Mouse (Mus musculus): ENCODE results near the gene Myo6.
A peak's percentile ranks its signal among the peaks of the same experiment; 100 is the strongest.

Gene Myo6

DNA sequence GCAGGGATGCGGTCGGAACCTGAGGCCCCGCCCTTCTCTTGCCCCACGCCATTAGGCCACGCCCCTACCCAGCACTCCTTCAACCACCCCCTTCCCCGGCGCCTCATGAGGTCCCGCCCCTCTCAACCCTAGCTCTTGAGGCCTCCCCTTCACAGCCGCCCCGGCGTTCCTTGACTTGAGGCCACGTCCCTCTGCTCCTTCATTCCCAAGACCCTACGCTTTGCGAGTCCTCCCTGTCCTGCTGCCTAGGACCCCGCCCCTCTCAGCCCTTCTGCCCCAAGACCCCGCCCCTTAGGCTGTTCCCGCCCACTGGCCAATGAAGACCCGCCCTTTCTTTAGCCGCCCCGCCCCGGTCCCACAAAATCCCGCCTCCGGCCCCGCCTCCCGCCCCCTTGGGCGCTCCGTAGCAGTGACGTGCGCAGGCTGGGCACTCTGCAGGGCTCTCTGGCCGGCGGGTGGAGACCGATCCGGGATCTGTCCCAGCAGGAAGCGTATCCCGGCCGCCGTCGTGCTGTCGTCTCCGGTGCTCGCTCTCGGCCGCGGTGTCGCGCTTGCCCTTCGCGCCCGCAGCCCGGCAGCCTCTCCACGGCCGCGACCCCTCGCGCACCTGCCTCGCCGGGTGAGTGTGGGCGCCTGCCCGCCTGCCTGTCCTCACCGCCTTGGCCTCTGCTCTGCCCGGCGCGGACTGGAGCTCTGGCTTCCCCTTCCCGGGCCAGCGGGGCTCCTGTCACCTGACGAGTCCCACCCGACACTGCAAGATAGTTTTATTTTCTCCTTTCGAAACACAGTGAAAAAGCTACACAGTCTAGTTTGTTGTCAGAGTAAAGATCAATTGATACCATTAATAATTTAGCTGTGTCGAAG, at the start of gene Myo6:
Gene Myo6, plus strand, starts transcription at position 421 of the 864 bp plus-strand sequence.
- DNase-seq (ENCODE audit: low spot score in 2 of 2): peak; percentile 91 to 94

DNA sequence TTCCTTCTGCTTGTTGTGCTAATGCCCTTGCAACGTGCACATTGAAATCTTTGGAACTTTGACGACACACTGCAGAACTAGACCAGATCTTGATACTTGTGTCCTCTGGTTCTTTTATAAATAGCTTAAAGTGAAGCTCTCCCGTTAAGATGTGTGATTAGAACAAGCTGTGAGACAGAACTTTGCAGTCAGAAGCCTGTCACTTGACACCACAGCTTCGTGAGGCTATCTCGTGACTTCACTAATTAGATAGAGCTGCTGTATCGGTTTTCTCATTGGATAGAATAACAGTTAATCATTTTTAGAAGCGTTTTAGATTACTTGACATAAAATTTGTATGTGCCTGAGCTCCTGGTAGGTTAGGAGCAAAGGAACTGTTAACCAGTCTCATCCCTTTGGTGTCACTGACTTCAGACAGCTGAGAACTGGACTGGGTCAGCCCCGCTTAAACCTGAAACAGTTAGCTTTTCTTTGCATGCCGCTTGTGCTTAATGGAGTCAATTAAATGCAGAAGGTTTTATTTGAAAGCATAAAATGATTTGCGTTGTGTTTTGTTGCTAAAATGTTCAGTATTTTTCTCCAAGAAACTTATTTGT, 18.7 kb upstream of the Myo6 start:
- DNase-seq (ENCODE audit: low spot score in 2 of 2): no peak

DNA sequence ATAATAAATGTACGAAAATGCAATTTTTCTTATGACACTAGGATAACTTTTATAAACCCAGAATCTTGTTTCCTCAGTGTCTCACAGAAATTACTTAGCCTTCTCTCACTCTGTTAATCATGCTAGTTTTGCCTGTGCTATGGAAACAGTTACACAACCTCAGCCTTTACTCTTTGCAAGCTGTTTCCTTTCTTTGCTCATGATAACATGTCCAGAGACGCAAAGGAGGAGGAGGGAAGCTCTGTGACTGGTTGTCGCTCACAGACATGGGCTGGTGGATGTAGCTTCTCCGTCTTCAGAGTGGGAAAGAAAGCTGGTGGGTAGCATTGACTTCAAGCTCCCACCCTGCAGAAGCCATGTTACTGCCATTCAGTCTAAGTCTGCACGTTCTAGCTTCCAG, 15.2 kb upstream of the Myo6 start:
- DNase-seq (ENCODE audit: low spot score in 2 of 2): no peak

DNA sequence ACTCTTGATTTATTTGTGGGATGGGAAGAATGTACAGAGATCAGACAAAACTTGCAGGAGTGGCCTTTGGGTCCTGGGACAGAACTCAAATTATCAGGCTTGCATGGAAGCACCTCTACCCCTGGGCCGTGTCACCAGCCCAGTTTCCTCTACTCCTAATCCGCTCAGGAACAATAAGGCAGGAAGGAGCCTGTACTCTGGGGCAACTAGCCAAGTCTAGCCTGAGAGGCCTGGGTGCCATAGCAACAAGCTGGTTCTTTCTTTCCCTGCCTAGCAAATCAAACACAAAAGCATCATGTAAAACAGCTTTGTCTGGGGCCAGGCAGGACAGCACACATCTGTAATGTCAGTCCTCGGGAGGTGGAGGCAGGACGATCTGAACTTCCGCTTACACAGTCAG, 9.6 kb upstream of the Myo6 start:
- no peak for DNase-seq (ENCODE audit: low spot score in 2 of 2)

DNA sequence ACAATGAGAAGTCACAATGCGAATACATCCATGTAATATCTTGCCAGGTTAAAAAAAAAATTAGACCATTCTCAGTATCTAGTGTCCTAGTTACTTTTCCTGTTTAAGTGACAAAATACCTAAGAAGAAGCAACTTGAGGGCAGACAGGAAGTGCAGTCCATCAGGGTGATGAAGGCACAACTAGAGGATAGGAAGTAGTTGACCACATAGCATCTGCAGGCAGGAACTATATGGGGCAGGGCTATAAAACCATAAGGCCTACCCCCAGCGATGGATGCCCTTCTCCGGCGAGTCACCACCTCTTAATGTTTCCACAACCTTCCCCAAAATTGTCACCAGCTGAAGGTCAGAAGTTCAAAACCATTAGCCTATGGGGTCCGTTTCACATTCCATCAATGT, 8.1 kb upstream of the Myo6 start:
- no peak for DNase-seq (ENCODE audit: low spot score in 2 of 2)

DNA sequence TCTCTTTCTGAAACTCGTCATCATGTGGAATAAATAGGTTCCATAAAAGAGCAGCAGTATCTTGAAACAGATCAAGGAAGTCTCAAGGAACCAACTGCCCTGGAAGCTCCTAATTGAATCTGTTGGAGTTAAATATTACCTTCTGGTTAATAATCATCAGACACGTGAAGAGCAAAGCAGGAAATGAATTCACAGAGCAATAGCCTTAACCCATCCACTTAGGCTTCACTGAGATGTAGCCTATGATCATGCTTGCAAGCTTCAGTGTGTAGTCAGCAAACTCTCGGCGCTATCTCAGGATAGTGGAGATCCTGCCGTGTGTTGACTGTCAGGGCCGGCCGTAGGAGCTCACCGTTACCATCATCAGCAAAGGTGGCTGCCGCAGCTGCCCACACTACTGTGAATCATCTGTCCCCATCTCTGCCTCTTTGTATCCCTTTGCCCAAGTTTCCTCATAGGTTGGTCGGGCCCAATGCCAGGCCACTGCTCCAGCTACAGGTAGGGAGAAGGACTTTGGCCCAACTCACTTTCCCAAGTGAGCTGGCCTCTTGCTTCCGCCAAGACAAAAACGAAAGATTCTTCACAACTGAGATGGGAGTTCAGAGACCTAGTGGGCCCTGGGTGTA, 6.9 kb upstream of the Myo6 start:
- DNase-seq (ENCODE audit: low spot score in 2 of 2): no peak

DNA sequence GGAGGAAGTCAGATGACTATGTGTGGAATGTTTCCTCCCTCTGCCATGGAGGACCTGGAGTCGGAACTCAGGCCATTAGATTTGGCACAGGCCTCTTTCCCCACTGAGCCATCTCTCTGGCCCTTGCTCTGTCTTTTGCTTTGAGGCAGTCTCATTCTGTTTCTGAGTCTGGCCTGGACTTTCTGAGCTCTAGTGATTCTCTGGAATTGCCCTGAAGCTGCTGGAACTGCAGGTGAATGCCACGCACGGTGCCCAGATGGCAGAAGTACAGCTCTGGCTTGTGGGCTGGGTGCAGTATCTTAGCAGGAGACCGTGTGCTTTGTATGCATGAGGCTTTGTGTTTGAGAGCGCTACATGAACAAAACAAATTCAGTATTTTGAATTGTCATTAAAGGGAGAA, 5.9 kb upstream of the Myo6 start:
- no peak for DNase-seq (ENCODE audit: low spot score in 2 of 2)

DNA sequence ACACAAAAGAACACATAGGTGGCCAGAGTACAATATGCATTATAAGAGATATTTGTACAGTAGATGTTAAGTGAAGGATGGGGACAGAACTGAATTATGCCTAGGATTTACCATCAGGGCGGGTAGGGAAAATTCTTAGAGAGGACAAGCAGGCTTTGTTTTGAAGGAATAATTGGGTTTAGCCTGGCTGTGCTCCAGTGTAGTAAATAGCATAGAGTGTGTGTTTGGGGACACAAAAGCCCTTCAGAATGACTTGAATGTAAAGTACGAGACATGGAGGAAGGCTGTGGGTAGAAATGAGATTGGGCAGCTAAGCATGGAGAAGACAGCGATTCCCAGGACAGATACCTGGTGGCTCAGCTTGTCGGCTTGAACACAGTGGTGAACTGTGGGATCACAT, 3.4 kb upstream of the Myo6 start:
- DNase-seq (ENCODE audit: low spot score in 2 of 2): no peak

DNA sequence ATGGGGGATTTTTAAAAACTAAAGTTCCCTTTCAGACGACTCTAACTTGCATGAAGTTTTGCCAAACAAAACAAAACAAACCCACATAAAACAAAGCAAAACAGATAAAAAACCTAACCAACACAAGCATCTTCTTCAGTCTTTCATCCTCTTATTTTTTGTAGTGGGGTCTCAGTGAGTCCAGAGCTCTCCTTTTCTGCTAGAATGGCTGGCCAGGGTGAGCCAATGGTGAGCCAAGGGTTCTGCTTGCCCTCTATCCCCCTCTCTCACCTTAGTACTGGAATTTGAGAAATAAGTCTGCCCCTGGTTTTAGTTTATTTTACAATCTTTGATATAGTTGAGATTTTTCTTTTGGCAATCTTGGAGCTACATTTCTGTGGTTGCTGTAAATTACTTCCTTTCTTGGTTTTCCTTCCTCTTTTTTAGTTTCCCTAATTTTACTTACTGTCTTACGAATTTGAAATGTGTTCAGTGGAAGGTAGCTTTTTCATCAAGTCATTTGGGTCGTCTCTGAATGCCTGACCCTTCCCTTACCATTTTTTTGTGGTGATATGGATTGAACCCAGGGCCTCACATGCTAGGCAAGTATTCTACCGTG, 1.6 kb upstream of the Myo6 start:
- no peak for DNase-seq (ENCODE audit: low spot score in 2 of 2)

DNA sequence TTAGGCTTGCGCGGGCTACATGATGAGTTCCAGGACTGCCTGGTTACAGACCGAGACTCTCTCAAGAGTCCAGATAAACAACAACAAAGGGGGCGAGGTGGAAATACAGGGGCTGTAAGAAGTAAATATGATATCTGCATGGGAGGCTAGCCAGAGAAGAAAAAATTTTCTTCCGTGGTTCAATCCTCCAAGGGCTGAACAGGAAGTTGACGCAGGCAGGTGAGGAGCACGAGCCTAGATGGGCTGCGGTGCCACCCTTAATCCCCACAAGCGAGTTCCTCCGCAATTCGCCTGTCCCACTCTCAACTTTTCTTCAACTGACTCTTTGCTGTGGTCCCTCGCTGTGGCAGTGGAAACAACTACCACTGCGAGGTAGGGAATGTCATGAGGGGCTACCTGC, 640 bp upstream of the Myo6 start:
- DNase-seq (ENCODE audit: low spot score in 2 of 2): no peak

DNA sequence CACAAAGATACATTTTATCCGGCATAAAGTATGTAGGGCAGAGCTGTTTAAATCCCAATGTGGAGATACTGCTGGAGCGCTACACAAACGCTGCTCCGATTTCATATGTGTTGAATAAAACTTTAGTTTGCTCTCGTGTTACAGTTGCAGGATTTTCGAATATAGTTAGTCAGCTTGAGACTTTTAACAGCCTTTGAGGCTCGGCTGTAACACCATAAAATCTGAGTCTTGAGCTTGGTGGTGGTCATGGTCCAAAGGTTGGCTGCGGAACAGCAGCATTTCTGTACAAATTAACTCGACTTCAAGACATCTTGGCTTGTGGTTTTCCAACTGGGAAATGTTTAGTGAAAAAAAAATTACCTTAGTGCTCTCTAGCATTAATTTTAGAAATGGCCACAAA, 859 bp downstream of the Myo6 start:
- DNase-seq (ENCODE audit: low spot score in 2 of 2): no peak

DNA sequence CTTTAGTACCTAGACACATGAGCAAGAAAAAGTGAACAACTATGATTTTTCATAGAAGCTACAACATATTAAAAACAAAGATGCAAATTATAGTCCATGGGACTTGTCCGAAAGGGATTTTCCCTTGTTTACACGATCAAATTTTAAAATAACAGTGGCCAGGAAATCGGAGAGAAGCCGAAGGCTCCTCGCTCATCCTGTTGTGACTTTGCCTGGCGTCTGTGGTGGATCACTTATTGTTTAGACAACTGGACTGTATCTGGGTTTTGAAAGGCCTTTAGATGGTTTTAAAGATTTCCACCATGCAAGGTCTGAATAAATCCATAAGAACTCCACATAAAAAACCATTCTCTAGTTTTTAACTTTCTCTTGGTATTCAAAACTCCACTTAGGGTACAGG, 1.6 kb downstream of the Myo6 start:
- no peak for DNase-seq (ENCODE audit: low spot score in 2 of 2)

DNA sequence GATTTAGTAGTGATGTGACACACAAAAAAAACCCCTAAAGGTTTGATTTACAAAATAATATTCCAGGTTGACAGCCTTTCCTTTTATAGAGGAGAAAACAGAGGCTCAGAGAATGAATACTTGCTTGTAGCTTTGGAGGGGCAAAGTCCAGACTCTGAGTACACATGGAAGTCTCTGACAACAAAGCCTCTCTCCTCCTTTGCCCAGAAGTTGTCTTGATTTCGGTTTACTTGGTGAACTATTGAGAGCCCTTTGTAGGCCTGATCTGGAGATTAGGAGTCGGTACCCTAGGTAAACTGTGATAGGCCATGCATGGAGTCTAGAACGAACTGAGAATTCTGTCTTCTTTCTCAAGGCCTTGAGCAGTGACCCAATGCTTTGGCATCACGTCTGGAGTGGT, 2.3 kb downstream of the Myo6 start:
- DNase-seq (ENCODE audit: low spot score in 2 of 2): no peak

DNA sequence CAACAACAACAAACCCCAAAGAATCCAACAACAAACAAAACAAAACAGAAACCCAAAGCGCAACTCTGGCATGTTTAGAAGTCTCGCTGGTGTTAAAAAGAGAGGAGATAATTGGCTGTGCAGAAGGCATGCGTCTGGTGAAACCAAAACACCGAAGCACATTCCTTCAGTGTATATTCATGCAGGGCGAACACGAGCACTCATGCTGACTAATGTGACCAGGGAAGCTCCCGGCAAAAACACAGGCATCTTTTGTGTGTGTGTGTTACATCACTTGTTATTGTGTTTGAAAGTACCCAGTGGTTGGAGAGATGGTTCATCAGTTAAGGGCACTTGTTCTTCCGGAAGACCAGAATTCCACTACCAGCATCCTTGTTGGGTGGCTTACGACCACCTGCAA, 4.7 kb downstream of the Myo6 start:
- DNase-seq (ENCODE audit: low spot score in 2 of 2): no peak

DNA sequence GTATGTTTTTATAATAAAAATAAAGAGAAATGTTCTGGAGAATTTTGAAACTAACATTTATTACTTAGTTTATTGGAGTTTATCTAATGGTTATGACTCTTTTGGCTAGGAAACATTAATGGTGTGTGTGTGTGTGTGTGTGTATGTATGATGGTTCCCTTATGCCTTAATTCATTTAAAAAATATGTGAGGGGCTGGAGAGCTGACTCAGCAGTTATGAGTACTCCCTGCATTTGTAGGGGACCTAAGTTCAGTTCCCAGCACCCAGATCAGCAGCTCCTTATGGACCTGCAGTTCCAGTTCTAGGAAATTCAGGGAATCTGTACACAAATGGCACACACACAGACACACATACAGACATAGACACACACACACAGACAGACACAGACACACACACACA, 6.4 kb downstream of the Myo6 start:
- DNase-seq (ENCODE audit: low spot score in 2 of 2): no peak

DNA sequence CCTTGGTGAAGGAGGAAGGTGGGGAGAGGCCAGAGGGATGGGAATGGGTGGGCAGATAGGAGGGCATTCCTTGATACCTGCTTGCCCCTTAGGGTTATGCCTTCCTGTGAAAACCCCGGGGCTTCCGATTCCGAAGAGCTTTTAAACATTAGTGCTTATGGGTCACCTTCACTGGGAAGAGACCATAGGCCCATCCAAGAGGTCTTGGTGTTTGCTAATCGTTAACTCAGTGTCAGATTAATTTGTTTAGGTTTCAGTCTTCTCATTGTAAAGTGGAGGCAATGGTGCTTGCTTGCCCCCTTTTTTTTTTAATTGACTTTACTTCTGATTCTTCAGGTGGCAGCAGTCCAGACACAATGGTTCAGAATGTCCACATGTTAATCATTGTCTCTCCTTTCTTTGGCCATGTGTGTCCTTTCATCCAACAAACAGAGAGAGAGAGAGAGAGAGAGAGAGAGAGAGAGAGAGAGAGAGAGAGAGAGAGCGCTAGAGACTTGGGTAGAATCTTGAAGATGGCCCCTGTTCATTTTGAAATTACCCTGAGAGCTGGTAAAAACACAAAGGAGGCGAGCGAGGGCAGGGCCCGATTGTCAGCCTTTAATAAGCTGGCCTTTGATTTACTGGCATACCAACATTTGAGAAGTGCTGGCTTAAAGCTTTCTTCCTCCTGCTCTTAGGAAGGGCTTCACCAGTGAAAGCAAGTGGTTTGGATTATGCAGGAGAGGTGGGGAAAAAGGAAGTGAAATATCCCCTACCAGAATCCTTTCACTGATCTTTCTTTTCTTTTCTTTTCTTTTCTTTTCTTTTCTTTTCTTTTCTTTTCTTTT, 7.8 kb downstream of the Myo6 start:
- DNase-seq (ENCODE audit: low spot score in 2 of 2): no peak

DNA sequence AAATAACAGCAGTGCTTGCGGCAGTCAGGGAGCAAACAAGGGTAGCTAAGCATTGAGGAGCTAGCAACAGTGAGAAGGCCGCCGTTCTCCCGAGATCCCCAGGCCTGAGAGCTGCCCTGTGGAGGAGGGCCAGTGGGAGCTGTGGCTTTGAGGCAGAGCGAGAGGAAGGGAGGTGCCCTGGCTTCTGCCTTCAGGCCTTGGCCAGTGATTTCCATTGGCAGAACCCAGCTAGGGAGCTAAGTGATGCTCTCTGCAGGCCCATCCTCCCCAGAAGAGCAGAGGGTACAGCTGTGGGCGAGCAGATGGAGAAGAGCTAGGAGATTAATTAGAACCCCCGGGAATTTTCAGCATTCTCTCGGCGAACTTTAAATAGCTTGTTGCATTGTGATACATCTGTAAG, 8.8 kb downstream of the Myo6 start:
- peak; percentile 25 to 42 for DNase-seq (ENCODE audit: low spot score in 2 of 2)

DNA sequence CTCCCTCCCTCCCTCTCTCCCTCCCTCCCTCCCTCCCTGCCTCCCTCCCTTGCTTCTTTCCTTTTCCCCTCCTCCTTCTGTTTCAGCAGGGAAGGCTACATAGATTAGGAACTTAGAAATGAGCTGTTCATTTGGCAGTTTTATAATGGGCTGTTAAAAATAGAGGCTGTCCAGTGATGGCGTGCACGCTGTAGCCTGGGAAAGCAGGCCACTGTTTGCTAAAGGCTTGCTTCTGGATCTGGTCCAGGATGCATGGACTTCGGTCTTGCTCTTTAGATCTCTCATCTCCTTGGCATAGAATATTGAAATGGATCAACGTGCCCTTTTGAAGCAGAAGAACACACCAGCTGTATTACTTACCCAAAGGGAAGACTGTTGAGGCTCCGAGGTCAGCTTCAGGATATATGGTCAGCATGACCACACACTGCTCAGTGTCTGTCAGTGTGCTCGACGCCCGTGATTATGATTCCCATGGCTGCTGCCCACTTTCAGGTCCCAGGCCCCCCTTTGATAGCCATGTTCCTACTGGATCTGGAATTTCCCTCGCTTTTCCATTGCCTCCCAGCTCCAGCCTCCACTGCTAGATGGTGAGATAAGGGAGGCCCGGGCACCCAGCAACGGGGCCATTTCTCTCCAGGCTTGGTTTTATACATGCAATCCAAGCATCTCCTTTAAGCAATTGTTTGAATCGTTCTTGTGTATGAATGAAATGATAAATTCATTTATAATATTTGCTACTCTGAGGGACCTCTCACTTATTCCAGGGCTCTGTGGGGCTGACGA, 12.1 kb downstream of the Myo6 start:
- no peak for DNase-seq (ENCODE audit: low spot score in 2 of 2)

DNA sequence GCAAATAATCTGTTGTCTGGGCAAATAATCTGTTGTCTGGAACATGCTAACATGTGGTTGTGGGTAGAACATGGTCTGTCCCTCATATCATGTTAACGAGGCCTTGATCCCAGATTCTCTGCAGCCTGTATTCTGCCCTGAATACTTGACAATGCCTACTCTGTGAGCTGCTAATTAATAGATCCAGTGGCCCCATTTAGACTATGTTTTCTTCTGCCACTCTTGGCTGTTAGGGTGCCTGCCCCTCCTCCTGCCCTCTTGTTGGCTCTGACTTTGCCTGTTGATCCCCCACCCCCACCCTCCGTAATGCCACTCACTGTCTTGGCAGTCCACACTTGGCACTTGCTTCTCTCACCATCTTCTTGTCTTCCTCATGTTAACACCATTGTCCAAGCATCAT, 13.8 kb downstream of the Myo6 start:
- DNase-seq (ENCODE audit: low spot score in 2 of 2): no peak

DNA sequence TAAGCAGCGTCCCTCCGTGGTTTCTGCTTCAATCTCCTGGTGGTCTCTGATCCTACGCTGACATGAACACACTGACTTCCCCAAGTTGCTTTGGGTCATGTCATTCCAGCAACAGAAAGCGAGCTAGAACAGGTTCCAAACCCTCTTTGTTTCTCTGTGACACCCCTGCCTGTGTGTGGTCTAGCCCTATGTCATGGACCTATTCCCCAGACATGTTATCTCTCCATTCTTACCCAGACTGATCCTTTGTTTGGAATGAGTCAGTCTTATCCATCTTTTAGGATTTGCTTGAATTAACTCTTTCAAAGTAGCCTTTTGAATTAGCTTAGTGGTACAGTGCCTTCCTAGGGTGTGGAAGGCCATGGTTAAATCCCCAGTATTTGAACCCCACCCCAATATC, 14.9 kb downstream of the Myo6 start:
- no peak for DNase-seq (ENCODE audit: low spot score in 2 of 2)

DNA sequence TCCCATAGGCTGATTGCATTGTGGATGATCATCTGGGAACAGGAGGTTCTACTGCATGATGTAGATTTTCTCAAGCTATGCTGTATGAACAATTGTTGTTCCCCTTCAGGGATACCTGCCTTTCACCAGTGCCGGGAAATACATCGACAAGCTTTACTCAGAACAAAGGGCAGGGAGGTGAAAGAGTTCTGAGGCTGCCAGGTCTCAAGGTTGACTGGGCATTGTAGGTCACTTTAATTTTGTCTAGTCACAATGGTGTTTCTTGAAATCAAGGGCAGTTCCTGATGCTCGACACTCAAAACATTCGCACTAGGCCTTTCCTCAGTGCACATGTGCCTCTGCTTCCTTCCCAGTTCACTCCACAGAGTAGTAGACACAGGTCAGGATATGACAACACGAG, 15.9 kb downstream of the Myo6 start:
- DNase-seq (ENCODE audit: low spot score in 2 of 2): no peak

Data from urinary bladder, postnatal 36 days (tissue).